Mouse (Mus musculus): ENCODE measurements at regions not wholly inside any gene's neighbourhood (a gene's known extent, or its start where the extent isn't known, plus 50 kb on each side); places are given as distances from the start of the nearest gene placed in this dataset.
A peak's percentile ranks its signal among the peaks of the same experiment; 100 is the strongest.
"Not testable (repeated sequence)": the region's sequence is repeated elsewhere in the genome, so short reads cannot be mapped to it uniquely, and the experiment has no call there.

GRCm38 (mm10) chr10:85731163-85731562 lies 98.1 kb upstream of the Pwp1 start:
- not testable (repeated sequence) for DNase-seq (ENCODE audit: low spot score in 2 of 2)

GRCm38 (mm10) chr10:85731796-85732388 lies 97.4 kb upstream of the Pwp1 start:
- peak in 1 of 2 experiments; percentile 2 for DNase-seq (ENCODE audit: low spot score in 2 of 2)

- DNase-seq (ENCODE audit: low spot score in 2 of 2): no peak
These were observed 91.5 kb upstream of the Pwp1 start for GRCm38 (mm10) chr10:85737796-85738195.

GRCm38 (mm10) chr10:85739008-85739407 lies 90.3 kb upstream of the Pwp1 start:
- no peak for DNase-seq (ENCODE audit: low spot score in 2 of 2)

- not testable (repeated sequence) for DNase-seq (ENCODE audit: low spot score in 2 of 2)
These were observed 89.7 kb upstream of the Pwp1 start for GRCm38 (mm10) chr10:85739565-85739964.

- no peak for DNase-seq (ENCODE audit: low spot score in 2 of 2)
These were observed 87.3 kb upstream of the Pwp1 start for GRCm38 (mm10) chr10:85741972-85742371.

- not testable (repeated sequence) for DNase-seq (ENCODE audit: low spot score in 2 of 2)
These were observed 83.9 kb upstream of the Pwp1 start for GRCm38 (mm10) chr10:85745390-85745789.

- DNase-seq (ENCODE audit: low spot score in 2 of 2): not testable (repeated sequence)
These were observed 83.5 kb upstream of the Pwp1 start for GRCm38 (mm10) chr10:85745818-85746217.

GRCm38 (mm10) chr10:85749549-85749948 lies 79.7 kb upstream of the Pwp1 start:
- DNase-seq (ENCODE audit: low spot score in 2 of 2): not testable (repeated sequence)

GRCm38 (mm10) chr10:85775035-85775434 lies 54.3 kb upstream of the Pwp1 start:
- DNase-seq (ENCODE audit: low spot score in 2 of 2): no peak
